Mouse (Mus musculus): ENCODE results near the gene Cacna2d2. TPM values are rescaled to one million over a fixed set of nuclear protein-coding genes. Genes with fewer than 3 reads are reported as not detected.

The Cacna2d2 gene
- polyA plus RNA-seq, 1 experiment = not detected

DNA sequence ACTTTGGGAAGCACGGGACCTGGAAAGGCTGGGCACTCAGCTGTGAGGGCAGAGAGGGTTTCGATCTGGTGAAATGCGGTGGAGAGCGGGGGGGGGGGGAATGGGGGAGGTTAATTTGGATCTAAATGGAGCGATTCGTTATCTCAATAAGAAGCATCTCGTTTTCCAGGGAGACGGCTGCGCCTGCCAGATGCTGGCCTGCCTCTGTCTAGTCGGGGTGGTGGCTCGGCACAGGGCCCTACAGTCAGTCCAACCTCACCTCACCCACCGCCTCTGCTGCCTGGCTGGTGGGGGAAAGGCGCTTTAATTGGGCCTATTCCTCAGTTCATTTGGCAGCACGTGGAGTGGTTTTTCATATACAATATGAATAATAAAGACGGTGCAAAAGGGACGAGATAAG is 81.9 kb downstream of the Cacna2d2 start:
- TF ChIP-seq GATA1 (IDR thresholded peaks at IDR 0.05; ENCODE audit: low read length) (no peak), TAL1 (IDR thresholded peaks at IDR 0.05; ENCODE audit: low read length) (no peak)
- Histone ChIP-seq H3K27me3 (ENCODE audit: control insufficient read depth) (peaks cover 2% of the 10 kb centered on the region; the same call in 1 of the 2 replicates), H3K9me3 (ENCODE audit: control insufficient read depth, low read length) (no peaks in the 10 kb centered on the region), H3K36me3 (ENCODE audit: control insufficient read depth) (no peaks in the 10 kb centered on the region), H3K4me1 (ENCODE audit: control insufficient read depth) (peaks cover 8% of the 10 kb centered on the region), H3K4me3 (replicated peaks) (no peak overlapping the region)

DNA sequence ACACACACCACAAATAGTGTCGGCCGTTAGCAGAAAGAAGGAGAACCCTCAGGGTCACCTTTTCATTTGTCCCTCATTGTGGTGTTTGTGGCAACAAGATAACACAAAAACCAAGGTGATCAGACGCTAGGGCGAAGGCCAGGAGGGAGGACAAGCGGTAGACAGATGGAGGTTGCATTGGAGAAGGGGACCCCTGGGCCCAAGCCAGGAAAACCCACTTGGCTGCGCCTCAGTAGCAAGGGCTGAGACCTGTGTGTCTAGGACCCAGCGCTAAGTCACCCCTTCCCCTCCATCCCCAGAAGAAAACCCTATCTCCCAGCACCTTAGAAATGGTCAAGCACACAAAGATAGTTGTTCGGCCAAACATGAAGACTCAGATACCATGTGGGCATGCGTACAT is 82.6 kb downstream of the Cacna2d2 start:
- H3K27me3 ChIP-seq (ENCODE audit: control insufficient read depth) = peaks cover 2% of the 10 kb centered on the region; the same call in 1 of the 2 replicates
- H3K9me3 ChIP-seq (ENCODE audit: control insufficient read depth, low read length) = no peaks in the 10 kb centered on the region
- H3K36me3 ChIP-seq (ENCODE audit: control insufficient read depth) = no peaks in the 10 kb centered on the region
- TF ChIP-seq GATA1 (IDR thresholded peaks at IDR 0.05; ENCODE audit: low read length) (no peak), TAL1 (IDR thresholded peaks at IDR 0.05; ENCODE audit: low read length) (no peak)
- no peak overlapping the region for H3K4me3 ChIP-seq (replicated peaks)
- H3K4me1 ChIP-seq (ENCODE audit: control insufficient read depth) = peaks cover 8% of the 10 kb centered on the region

- Histone ChIP-seq H3K4me1 (ENCODE audit: control insufficient read depth) (peaks cover 8% of the 10 kb centered on the region), H3K4me3 (replicated peaks) (no peak overlapping the region), H3K27me3 (ENCODE audit: control insufficient read depth) (peaks cover 2% of the 10 kb centered on the region; the same call in 1 of the 2 replicates), H3K9me3 (ENCODE audit: control insufficient read depth, low read length) (no peaks in the 10 kb centered on the region), H3K36me3 (ENCODE audit: control insufficient read depth) (no peaks in the 10 kb centered on the region)
- no peak for TF ChIP-seq GATA1 (IDR thresholded peaks at IDR 0.05; ENCODE audit: low read length)
- no peak for TF ChIP-seq TAL1 (IDR thresholded peaks at IDR 0.05; ENCODE audit: low read length)
Measured at GRCm38 (mm10) chr9:107482770-107483169, 83.4 kb downstream of the Cacna2d2 start.

DNA sequence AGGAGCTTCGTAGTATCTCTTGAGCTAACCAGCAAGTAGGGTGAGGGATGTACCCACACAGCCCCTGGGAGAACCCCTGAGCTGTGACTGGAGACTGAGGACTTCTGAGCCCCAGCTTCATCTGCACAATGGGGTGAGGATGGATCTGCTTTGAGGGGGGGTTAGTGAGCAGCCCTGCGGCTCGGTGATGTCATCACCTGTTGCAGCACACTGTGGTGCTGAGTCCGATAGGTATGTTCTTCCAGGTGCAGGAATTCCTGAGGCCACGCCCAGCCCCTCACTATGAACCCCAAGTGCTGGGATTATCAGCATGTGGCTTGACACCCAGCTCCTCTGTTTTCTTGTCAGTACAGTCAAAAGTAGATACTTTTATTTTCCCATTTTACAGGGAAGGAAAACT is 84.3 kb downstream of the Cacna2d2 start:
- H3K9me3 ChIP-seq (ENCODE audit: control insufficient read depth, low read length) = no peaks in the 10 kb centered on the region
- H3K36me3 ChIP-seq (ENCODE audit: control insufficient read depth) = no peaks in the 10 kb centered on the region
- H3K27me3 ChIP-seq (ENCODE audit: control insufficient read depth) = peaks cover 2% of the 10 kb centered on the region; the same call in 1 of the 2 replicates
- TF ChIP-seq TAL1 (IDR thresholded peaks at IDR 0.05; ENCODE audit: low read length) = no peak
- no peak for TF ChIP-seq GATA1 (IDR thresholded peaks at IDR 0.05; ENCODE audit: low read length)
- no peak overlapping the region for H3K4me3 ChIP-seq (replicated peaks)
- peaks cover 8% of the 10 kb centered on the region for H3K4me1 ChIP-seq (ENCODE audit: control insufficient read depth)

- H3K4me3 ChIP-seq (replicated peaks) = no peak overlapping the region
- H3K27me3 ChIP-seq (ENCODE audit: control insufficient read depth) = peaks cover 2% of the 10 kb centered on the region; the same call in 1 of the 2 replicates
- H3K36me3 ChIP-seq (ENCODE audit: control insufficient read depth) = no peaks in the 10 kb centered on the region
- H3K9me3 ChIP-seq (ENCODE audit: control insufficient read depth, low read length) = no peaks in the 10 kb centered on the region
- H3K4me1 ChIP-seq (ENCODE audit: control insufficient read depth) = peaks cover 8% of the 10 kb centered on the region
- no peak for TF ChIP-seq GATA1 (IDR thresholded peaks at IDR 0.05; ENCODE audit: low read length)
- no peak for TF ChIP-seq TAL1 (IDR thresholded peaks at IDR 0.05; ENCODE audit: low read length)
Measured at GRCm38 (mm10) chr9:107484302-107484701, 84.9 kb downstream of the Cacna2d2 start.

DNA sequence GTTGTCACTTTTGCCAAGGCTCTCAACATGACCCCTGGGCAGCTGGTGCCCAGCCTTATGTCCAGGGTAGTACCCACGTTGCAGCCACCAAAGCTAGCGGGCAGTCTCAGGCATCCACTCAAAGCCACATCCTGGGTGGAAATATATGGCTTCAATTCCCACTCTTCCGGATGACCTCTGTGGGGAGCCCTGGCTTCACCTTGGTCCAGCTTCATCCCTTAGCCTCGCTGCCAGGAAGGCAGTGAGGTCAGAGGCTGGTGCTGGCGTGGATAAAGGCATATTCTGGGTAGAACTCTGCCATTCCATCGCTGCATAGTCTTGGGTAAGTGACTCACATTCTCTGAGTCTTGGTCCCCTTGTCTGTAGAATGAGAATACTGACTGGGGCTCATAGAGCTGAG is 85.4 kb downstream of the Cacna2d2 start:
- H3K36me3 ChIP-seq (ENCODE audit: control insufficient read depth) = no peaks in the 10 kb centered on the region
- peaks cover 4% of the 10 kb centered on the region for H3K4me1 ChIP-seq (ENCODE audit: control insufficient read depth)
- no peak overlapping the region for H3K4me3 ChIP-seq (replicated peaks)
- peaks cover 2% of the 10 kb centered on the region; the same call in 1 of the 2 replicates for H3K27me3 ChIP-seq (ENCODE audit: control insufficient read depth)
- no peaks in the 10 kb centered on the region for H3K9me3 ChIP-seq (ENCODE audit: control insufficient read depth, low read length)
- TF ChIP-seq TAL1 (IDR thresholded peaks at IDR 0.05; ENCODE audit: low read length) (no peak), GATA1 (IDR thresholded peaks at IDR 0.05; ENCODE audit: low read length) (no peak)

GRCm38 (mm10) chr9:107486086-107486485 is 86.7 kb downstream of the Cacna2d2 start:
- Histone ChIP-seq H3K9me3 (ENCODE audit: control insufficient read depth, low read length) (no peaks in the 10 kb centered on the region), H3K36me3 (ENCODE audit: control insufficient read depth) (no peaks in the 10 kb centered on the region), H3K4me3 (replicated peaks) (no peak overlapping the region), H3K27me3 (ENCODE audit: control insufficient read depth) (no peaks in the 10 kb centered on the region), H3K4me1 (ENCODE audit: control insufficient read depth) (no peaks in the 10 kb centered on the region)
- TF ChIP-seq GATA1 (IDR thresholded peaks at IDR 0.05; ENCODE audit: low read length) = no peak
- TF ChIP-seq TAL1 (IDR thresholded peaks at IDR 0.05; ENCODE audit: low read length) = no peak

DNA sequence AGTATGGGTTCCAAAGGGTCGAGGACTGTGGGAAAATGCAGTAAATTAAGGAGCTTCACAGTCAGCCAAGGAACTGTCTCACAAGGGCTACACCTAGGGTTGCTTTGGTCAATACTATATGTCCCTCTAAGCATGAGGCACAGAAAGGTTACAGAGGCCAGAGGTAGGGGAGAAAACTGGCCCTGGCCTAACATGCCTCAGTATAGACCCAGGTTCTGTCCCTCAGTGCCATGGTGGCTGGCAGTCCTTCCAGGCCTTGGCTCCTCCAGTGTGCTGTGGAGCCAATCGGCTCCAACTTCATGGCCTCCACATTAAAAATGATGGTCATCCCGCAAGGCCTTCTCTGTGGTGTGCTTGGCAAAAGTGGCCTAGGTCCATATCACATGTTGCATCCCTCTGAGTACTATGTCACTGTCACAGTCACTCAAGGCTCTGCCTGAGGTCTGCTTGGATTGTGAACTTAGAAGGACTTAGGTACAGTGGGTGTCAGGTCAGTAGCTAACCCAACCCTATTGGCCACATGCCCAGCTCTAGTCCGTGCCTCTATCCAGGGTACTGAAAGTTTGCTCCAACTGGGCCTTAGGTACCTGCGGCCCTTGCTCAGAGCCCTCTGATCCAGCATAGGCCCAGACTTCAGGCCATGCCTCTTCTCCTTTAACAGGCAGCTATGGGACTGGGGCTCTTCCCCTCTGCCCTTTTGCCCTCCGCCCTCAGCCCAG is 87.3 kb downstream of the Cacna2d2 start:
- H3K27me3 ChIP-seq (ENCODE audit: control insufficient read depth) = no peaks in the 10 kb centered on the region

GRCm38 (mm10) chr9:107490146-107490545 is 90.7 kb downstream of the Cacna2d2 start:
- Histone ChIP-seq H3K27me3 (ENCODE audit: control insufficient read depth) (no peaks in the 10 kb centered on the region), H3K4me3 (replicated peaks) (no peak overlapping the region), H3K4me1 (ENCODE audit: control insufficient read depth) (no peaks in the 10 kb centered on the region; the same call in 1 of the 2 replicates)

More for the DNA sequence above, 87.3 kb downstream of the Cacna2d2 start:
- H3K9me3 ChIP-seq (ENCODE audit: control insufficient read depth, low read length) = no peaks in the 10 kb centered on the region
- H3K36me3 ChIP-seq (ENCODE audit: control insufficient read depth) = no peaks in the 10 kb centered on the region
- no peak for TF ChIP-seq GATA1 (IDR thresholded peaks at IDR 0.05; ENCODE audit: low read length)
- TF ChIP-seq TAL1 (IDR thresholded peaks at IDR 0.05; ENCODE audit: low read length) = no peak
- no peak overlapping the region for H3K4me3 ChIP-seq (replicated peaks)
- no peaks in the 10 kb centered on the region for H3K4me1 ChIP-seq (ENCODE audit: control insufficient read depth)

More at GRCm38 (mm10) chr9:107490146-107490545, 90.7 kb downstream of the Cacna2d2 start:
- H3K9me3 ChIP-seq (ENCODE audit: control insufficient read depth, low read length) = no peaks in the 10 kb centered on the region
- TF ChIP-seq TAL1 (IDR thresholded peaks at IDR 0.05; ENCODE audit: low read length) = no peak
- no peak for TF ChIP-seq GATA1 (IDR thresholded peaks at IDR 0.05; ENCODE audit: low read length)
- no peaks in the 10 kb centered on the region for H3K36me3 ChIP-seq (ENCODE audit: control insufficient read depth)
